Mouse (Mus musculus): ENCODE data around the gene Tex29. TPM values are rescaled to one million over a fixed set of nuclear protein-coding genes. Genes with fewer than 3 reads are reported as not detected.
"Not testable (repeated sequence)": the region's sequence is repeated elsewhere in the genome, so short reads cannot be mapped to it uniquely, and the experiment has no call there.

Tex29 gene
- total RNA-seq, 1 experiment from 2014 or later = not detected

GRCm38 (mm10) chr8:11830214-11831046 is 9.8 kb upstream of the Tex29 start:
- no peak for ATAC-seq (replicated peaks; ENCODE audit: low read depth, poor library complexity, severe bottlenecking)

- no peak for ATAC-seq (replicated peaks; ENCODE audit: low read depth, poor library complexity, severe bottlenecking)
These were observed 9.1 kb upstream of the Tex29 start for GRCm38 (mm10) chr8:11831174-11831573.

- peak; percentile 57 for ATAC-seq (replicated peaks; ENCODE audit: low read depth, poor library complexity, severe bottlenecking)
These were observed 8.3 kb upstream of the Tex29 start for GRCm38 (mm10) chr8:11831939-11832338.

GRCm38 (mm10) chr8:11833157-11833556 is 7.1 kb upstream of the Tex29 start:
- ATAC-seq (replicated peaks; ENCODE audit: low read depth, poor library complexity, severe bottlenecking) = no peak

- no peak for ATAC-seq (replicated peaks; ENCODE audit: low read depth, poor library complexity, severe bottlenecking)
These were observed 6.1 kb upstream of the Tex29 start for GRCm38 (mm10) chr8:11834200-11834599.

- ATAC-seq (replicated peaks; ENCODE audit: low read depth, poor library complexity, severe bottlenecking) = no peak
These were observed 5.6 kb upstream of the Tex29 start for GRCm38 (mm10) chr8:11834691-11835090.

- ATAC-seq (replicated peaks; ENCODE audit: low read depth, poor library complexity, severe bottlenecking) = no peak
These were observed 1.3 kb downstream of the Tex29 start for GRCm38 (mm10) chr8:11841571-11841970.

- ATAC-seq (replicated peaks; ENCODE audit: low read depth, poor library complexity, severe bottlenecking) = no peak
These were observed 2.5 kb downstream of the Tex29 start for GRCm38 (mm10) chr8:11842757-11843156.

- ATAC-seq (replicated peaks; ENCODE audit: low read depth, poor library complexity, severe bottlenecking) = no peak
These were observed 3.5 kb downstream of the Tex29 start for GRCm38 (mm10) chr8:11843677-11844315.

GRCm38 (mm10) chr8:11844316-11844685 is 4.0 kb downstream of the Tex29 start:
- ATAC-seq (replicated peaks; ENCODE audit: low read depth, poor library complexity, severe bottlenecking) = no peak

- no peak for ATAC-seq (replicated peaks; ENCODE audit: low read depth, poor library complexity, severe bottlenecking)
These were observed 6.5 kb downstream of the Tex29 start for GRCm38 (mm10) chr8:11846807-11847206.

GRCm38 (mm10) chr8:11867832-11868231 is 27.6 kb downstream of the Tex29 start:
- no peak for ATAC-seq (replicated peaks; ENCODE audit: low read depth, poor library complexity, severe bottlenecking)

GRCm38 (mm10) chr8:11874227-11874626 is 34.0 kb downstream of the Tex29 start:
- ATAC-seq (replicated peaks; ENCODE audit: low read depth, poor library complexity, severe bottlenecking) = not testable (repeated sequence)

GRCm38 (mm10) chr8:11884646-11885045 is 44.4 kb downstream of the Tex29 start:
- no peak for ATAC-seq (replicated peaks; ENCODE audit: low read depth, poor library complexity, severe bottlenecking)

- no peak for ATAC-seq (replicated peaks; ENCODE audit: low read depth, poor library complexity, severe bottlenecking)
These were observed 45.8 kb downstream of the Tex29 start for GRCm38 (mm10) chr8:11885881-11886699.

- no peak for ATAC-seq (replicated peaks; ENCODE audit: low read depth, poor library complexity, severe bottlenecking)
These were observed 46.5 kb downstream of the Tex29 start for GRCm38 (mm10) chr8:11886824-11887223.

- ATAC-seq (replicated peaks; ENCODE audit: low read depth, poor library complexity, severe bottlenecking) = peak; percentile 97
These were observed 49.1 kb downstream of the Tex29 start for GRCm38 (mm10) chr8:11889156-11890018.

GRCm38 (mm10) chr8:11892756-11893155 is 52.5 kb downstream of the Tex29 start:
- no peak for ATAC-seq (replicated peaks; ENCODE audit: low read depth, poor library complexity, severe bottlenecking)

- ATAC-seq (replicated peaks; ENCODE audit: low read depth, poor library complexity, severe bottlenecking) = no peak
These were observed 55.9 kb downstream of the Tex29 start for GRCm38 (mm10) chr8:11896022-11896662.
